Mouse (Mus musculus): Measurements from ENCODE around the gene Smoc2. TPM values are rescaled to one million over a fixed set of nuclear protein-coding genes. Genes with fewer than 3 reads are reported as not detected.

The Smoc2 gene
- polyA plus RNA-seq, 1 experiment, result 94.8 TPM

GRCm38 (mm10) chr17:14300361-14300760 lies 21.1 kb downstream of the Smoc2 start:
- Histone ChIP-seq H3K4me1 (ENCODE audit: control insufficient read depth, insufficient read depth, insufficient read length) (no peaks in the 10 kb centered on the region), H3K27me3 (ENCODE audit: control insufficient read depth, insufficient read depth, low read length) (no peaks in the 10 kb centered on the region), H3K27ac (ENCODE audit: insufficient read depth, low read length) (no peak overlapping the region), H3K4me3 (ENCODE audit: extremely low read depth, insufficient read depth, insufficient read length) (no peak overlapping the region), H3K36me3 (ENCODE audit: control insufficient read depth, insufficient read depth, low read length) (no peaks in the 10 kb centered on the region)
- no peak for DNase-seq (ENCODE audit: low read depth in 1 of 2, low spot score in 2 of 2)
- TF ChIP-seq CTCF (IDR thresholded peaks at IDR 0.05; ENCODE audit: extremely low read depth, insufficient read depth, insufficient read length, insufficient replicate concordance), result no peak
- TF ChIP-seq POLR2A (IDR thresholded peaks at IDR 0.05; ENCODE audit: low read depth, low read length), result no peak
- 82% methylated on average over 5 of the region's 5 CpGs for WGBS

GRCm38 (mm10) chr17:14301491-14302344 lies 22.4 kb downstream of the Smoc2 start:
- TF ChIP-seq CTCF (IDR thresholded peaks at IDR 0.05; ENCODE audit: extremely low read depth, insufficient read depth, insufficient read length, insufficient replicate concordance) (no peak), POLR2A (IDR thresholded peaks at IDR 0.05; ENCODE audit: low read depth, low read length) (no peak)
- Histone ChIP-seq H3K4me1 (ENCODE audit: control insufficient read depth, insufficient read depth, insufficient read length) (no peaks in the 10 kb centered on the region), H3K36me3 (ENCODE audit: control insufficient read depth, insufficient read depth, low read length) (no peaks in the 10 kb centered on the region), H3K27ac (ENCODE audit: insufficient read depth, low read length) (no peak overlapping the region), H3K27me3 (ENCODE audit: control insufficient read depth, insufficient read depth, low read length) (no peaks in the 10 kb centered on the region), H3K4me3 (ENCODE audit: extremely low read depth, insufficient read depth, insufficient read length) (no peak overlapping the region)
- no peak for DNase-seq (ENCODE audit: low read depth in 1 of 2, low spot score in 2 of 2)
- 68% methylated on average over 7 of the region's 7 CpGs for WGBS

GRCm38 (mm10) chr17:14302356-14302755 lies 23.1 kb downstream of the Smoc2 start:
- Histone ChIP-seq H3K27ac (ENCODE audit: insufficient read depth, low read length) (no peak overlapping the region), H3K4me1 (ENCODE audit: control insufficient read depth, insufficient read depth, insufficient read length) (no peaks in the 10 kb centered on the region), H3K36me3 (ENCODE audit: control insufficient read depth, insufficient read depth, low read length) (no peaks in the 10 kb centered on the region), H3K27me3 (ENCODE audit: control insufficient read depth, insufficient read depth, low read length) (no peaks in the 10 kb centered on the region), H3K4me3 (ENCODE audit: extremely low read depth, insufficient read depth, insufficient read length) (no peak overlapping the region)
- DNase-seq (ENCODE audit: low read depth in 1 of 2, low spot score in 2 of 2), result no peak
- 74% methylated on average over 6 of the region's 6 CpGs for WGBS
- TF ChIP-seq CTCF (IDR thresholded peaks at IDR 0.05; ENCODE audit: extremely low read depth, insufficient read depth, insufficient read length, insufficient replicate concordance) (no peak), POLR2A (IDR thresholded peaks at IDR 0.05; ENCODE audit: low read depth, low read length) (no peak)

GRCm38 (mm10) chr17:14303722-14304121 lies 24.4 kb downstream of the Smoc2 start:
- Histone ChIP-seq H3K4me1 (ENCODE audit: control insufficient read depth, insufficient read depth, insufficient read length) (no peaks in the 10 kb centered on the region), H3K36me3 (ENCODE audit: control insufficient read depth, insufficient read depth, low read length) (no peaks in the 10 kb centered on the region), H3K27me3 (ENCODE audit: control insufficient read depth, insufficient read depth, low read length) (no peaks in the 10 kb centered on the region), H3K27ac (ENCODE audit: insufficient read depth, low read length) (no peak overlapping the region), H3K4me3 (ENCODE audit: extremely low read depth, insufficient read depth, insufficient read length) (no peak overlapping the region)
- TF ChIP-seq CTCF (IDR thresholded peaks at IDR 0.05; ENCODE audit: extremely low read depth, insufficient read depth, insufficient read length, insufficient replicate concordance) (no peak), POLR2A (IDR thresholded peaks at IDR 0.05; ENCODE audit: low read depth, low read length) (no peak)
- no peak for DNase-seq (ENCODE audit: low read depth in 1 of 2, low spot score in 2 of 2)
- 93% methylated on average over 6 of the region's 6 CpGs for WGBS

GRCm38 (mm10) chr17:14309884-14310283 lies 30.6 kb downstream of the Smoc2 start:
- Histone ChIP-seq H3K27ac (ENCODE audit: insufficient read depth, low read length) (no peak overlapping the region), H3K36me3 (ENCODE audit: control insufficient read depth, insufficient read depth, low read length) (no peaks in the 10 kb centered on the region), H3K27me3 (ENCODE audit: control insufficient read depth, insufficient read depth, low read length) (no peaks in the 10 kb centered on the region), H3K4me1 (ENCODE audit: control insufficient read depth, insufficient read depth, insufficient read length) (no peaks in the 10 kb centered on the region), H3K4me3 (ENCODE audit: extremely low read depth, insufficient read depth, insufficient read length) (no peak overlapping the region)
- no peak for TF ChIP-seq CTCF (IDR thresholded peaks at IDR 0.05; ENCODE audit: extremely low read depth, insufficient read depth, insufficient read length, insufficient replicate concordance)
- TF ChIP-seq POLR2A (IDR thresholded peaks at IDR 0.05; ENCODE audit: low read depth, low read length), result no peak
- WGBS, result 93% methylated on average over 3 of the region's 3 CpGs
- DNase-seq (ENCODE audit: low read depth in 1 of 2, low spot score in 2 of 2), result no peak

- no peak overlapping the region; the same call in 1 of the 2 replicates for H3K27ac ChIP-seq (ENCODE audit: insufficient read depth, low read length)
- 73% methylated on average over 6 of the region's 6 CpGs for WGBS
These were observed 33.1 kb downstream of the Smoc2 start for GRCm38 (mm10) chr17:14312440-14312839.

GRCm38 (mm10) chr17:14314308-14314707 lies 35.0 kb downstream of the Smoc2 start:
- Histone ChIP-seq H3K4me3 (ENCODE audit: extremely low read depth, insufficient read depth, insufficient read length) (no peak overlapping the region), H3K27ac (ENCODE audit: insufficient read depth, low read length) (no peak overlapping the region), H3K36me3 (ENCODE audit: control insufficient read depth, insufficient read depth, low read length) (no peaks in the 10 kb centered on the region), H3K27me3 (ENCODE audit: control insufficient read depth, insufficient read depth, low read length) (no peaks in the 10 kb centered on the region), H3K4me1 (ENCODE audit: control insufficient read depth, insufficient read depth, insufficient read length) (no peaks in the 10 kb centered on the region)
- DNase-seq (ENCODE audit: low read depth in 1 of 2, low spot score in 2 of 2), result no peak
- 89% methylated on average over 1 of the region's 1 CpGs for WGBS
- no peak for TF ChIP-seq CTCF (IDR thresholded peaks at IDR 0.05; ENCODE audit: extremely low read depth, insufficient read depth, insufficient read length, insufficient replicate concordance)
- no peak for TF ChIP-seq POLR2A (IDR thresholded peaks at IDR 0.05; ENCODE audit: low read depth, low read length)

More at GRCm38 (mm10) chr17:14312440-14312839, 33.1 kb downstream of the Smoc2 start:
- Histone ChIP-seq H3K4me1 (ENCODE audit: control insufficient read depth, insufficient read depth, insufficient read length) (no peaks in the 10 kb centered on the region), H3K27me3 (ENCODE audit: control insufficient read depth, insufficient read depth, low read length) (no peaks in the 10 kb centered on the region), H3K36me3 (ENCODE audit: control insufficient read depth, insufficient read depth, low read length) (no peaks in the 10 kb centered on the region), H3K4me3 (ENCODE audit: extremely low read depth, insufficient read depth, insufficient read length) (no peak overlapping the region)
- TF ChIP-seq CTCF (IDR thresholded peaks at IDR 0.05; ENCODE audit: extremely low read depth, insufficient read depth, insufficient read length, insufficient replicate concordance), result no peak
- TF ChIP-seq POLR2A (IDR thresholded peaks at IDR 0.05; ENCODE audit: low read depth, low read length), result no peak
- no peak for DNase-seq (ENCODE audit: low read depth in 1 of 2, low spot score in 2 of 2)

Measured in spleen, adult 2 months (tissue).